Mouse (Mus musculus) hindbrain, embryonic 10.5 days (tissue): ENCODE results near the gene Gm11237. TPM values are rescaled to one million over a fixed set of nuclear protein-coding genes. Genes with fewer than 3 reads are reported as not detected.
"Not testable (repeated sequence)": the region's sequence is repeated elsewhere in the genome, so short reads cannot be mapped to it uniquely, and the experiment has no call there.

Source experiments
- DNase-seq: peaks from one replicate; pipeline ENCODE4 v3.0.0-alpha.2; 2017; ENCODE audit warnings: low spot score
- H3K27ac ChIP-seq: fragments of 300-500 bp; sonication (generic); 2 replicates; pipeline ENCODE4 v1.5.1; 2016; ENCODE audit warnings: mild to moderate bottlenecking, moderate library complexity
- H3K27me3 ChIP-seq: fragments of 300-500 bp; sonication (generic); 2 replicates; pipeline ENCODE4 v1.6.1; 2016; ENCODE audit warnings: mild to moderate bottlenecking; ENCODE audit not compliant: poor library complexity, insufficient read depth, severe bottlenecking
- H3K36me3 ChIP-seq: fragments of 300-500 bp; sonication (generic); 2 replicates; pipeline ENCODE4 v1.6.1; 2016; ENCODE audit warnings: mild to moderate bottlenecking, moderate library complexity
- H3K4me1 ChIP-seq: fragments of 300-500 bp; sonication (generic); replicated peaks from 2 replicates; pipeline ENCODE4 v1.6.1; 2016; ENCODE audit warnings: mild to moderate bottlenecking
- H3K4me3 ChIP-seq: fragments of 300-500 bp; sonication (generic); 2 replicates; pipeline ENCODE4 v1.5.1; 2016; ENCODE audit warnings: mild to moderate bottlenecking, moderate library complexity
- H3K9me3 ChIP-seq: fragments of 300-500 bp; sonication (generic); 2 replicates; pipeline ENCODE4 v1.6.1; 2016; ENCODE audit warnings: mild to moderate bottlenecking, moderate library complexity
- WGBS: fragments of 180-500 bp; shearing (Covaris S2); methylation state at CpG from one replicate; pipeline ENCODE4 v1.1.7; 2016; 5-methylcytosine and 5-hydroxymethylcytosine counted together
- polyA plus RNA-seq: library from polyadenylated mRNA; unstranded; fragments of >200 nt; fragmentation: Nextera tagmentation; extraction: Ambion mirVana; gene quantifications from 2 replicates; pipeline ENCODE4 v1.2.1, GENCODE M21; 2016

The Gm11237 gene
- polyA plus RNA-seq = not detected in 2 replicates

- not testable (repeated sequence) for H3K27ac ChIP-seq, H3K36me3 ChIP-seq, H3K4me1 ChIP-seq, H3K4me3 ChIP-seq, H3K27me3 ChIP-seq, DNase-seq, H3K9me3 ChIP-seq
- WGBS = no CpG with 5 or more reads among the region's 3 CpGs
Measured at GRCm38 (mm10) chr4:73622684-73623083, at the start of gene Gm11237. Gene Gm11237 (plus strand): TSS chr4:73622984.

GRCm38 (mm10) chr4:73599248-73599647, 23.5 kb upstream of the Gm11237 start:
- DNase-seq = no peak
- Histone ChIP-seq H3K36me3 (no peaks in the 10 kb centered on the region), H3K4me1 (no peaks in the 10 kb centered on the region), H3K9me3 (no peaks in the 10 kb centered on the region), H3K4me3 (no peak overlapping the region), H3K27ac (no peak overlapping the region), H3K27me3 (no peaks in the 10 kb centered on the region)
- WGBS = 10% methylated on average over 3 of the region's 3 CpGs

GRCm38 (mm10) chr4:73607581-73607980, 15.2 kb upstream of the Gm11237 start, which contains the start of gene Gm11238:
Gene Gm11238 (plus strand): TSS chr4:73607881.
- not testable (repeated sequence) for H3K36me3 ChIP-seq, H3K9me3 ChIP-seq, H3K27me3 ChIP-seq, H3K4me3 ChIP-seq, DNase-seq, H3K4me1 ChIP-seq, H3K27ac ChIP-seq
- WGBS = no CpG with 5 or more reads among the region's 3 CpGs

- WGBS = no CpG with 5 or more reads among the region's 4 CpGs
Measured at GRCm38 (mm10) chr4:73637821-73638220, 15.0 kb downstream of the Gm11237 start, which contains the start of gene Gm11236. Gene Gm11236 (plus strand): TSS chr4:73638121.

GRCm38 (mm10) chr4:73661864-73662263, 39.1 kb downstream of the Gm11237 start:
- H3K9me3 ChIP-seq = not testable (repeated sequence)

More at GRCm38 (mm10) chr4:73637821-73638220, 15.0 kb downstream of the Gm11237 start, which contains the start of gene Gm11236:
- H3K27me3 ChIP-seq, H3K4me3 ChIP-seq, H3K36me3 ChIP-seq, H3K27ac ChIP-seq, H3K4me1 ChIP-seq, H3K9me3 ChIP-seq, DNase-seq: not testable (repeated sequence)

GRCm38 (mm10) chr4:73668054-73668453, 45.3 kb downstream of the Gm11237 start, which contains the start of gene Gm11239:
Gene Gm11239 (plus strand): TSS chr4:73668354.
- not testable (repeated sequence) for H3K4me3 ChIP-seq, H3K9me3 ChIP-seq, H3K4me1 ChIP-seq, H3K27me3 ChIP-seq, H3K36me3 ChIP-seq, DNase-seq, H3K27ac ChIP-seq
- no CpG with 5 or more reads among the region's 4 CpGs for WGBS

More at GRCm38 (mm10) chr4:73661864-73662263, 39.1 kb downstream of the Gm11237 start:
- H3K27ac ChIP-seq, H3K27me3 ChIP-seq, DNase-seq, H3K4me1 ChIP-seq, H3K36me3 ChIP-seq, H3K4me3 ChIP-seq: not testable (repeated sequence)
- 93% methylated on average over 4 of the region's 4 CpGs for WGBS

Other genes starting within 250 kb of the Gm11237 start
- not detected in 2 replicates for gene Gm11487, start 217.9 kb upstream of the Gm11237 start, polyA plus RNA-seq
- not detected in 2 replicates for gene Gm11238, start 15.1 kb upstream of the Gm11237 start, polyA plus RNA-seq
- not detected in 2 replicates for gene Gm11236, start 15.1 kb downstream of the Gm11237 start, polyA plus RNA-seq
- not detected in 2 replicates for gene Gm11239, start 45.4 kb downstream of the Gm11237 start, polyA plus RNA-seq
- gene Gm428, start 60.5 kb downstream of the Gm11237 start, polyA plus RNA-seq = not detected in 2 replicates
- gene Rasef, start 168.0 kb downstream of the Gm11237 start, polyA plus RNA-seq = 1.0 and 1.7 TPM in 2 replicates